Comparison of ENCODE assay signal across 12 mouse cellular contexts in the genomic region with DNA sequence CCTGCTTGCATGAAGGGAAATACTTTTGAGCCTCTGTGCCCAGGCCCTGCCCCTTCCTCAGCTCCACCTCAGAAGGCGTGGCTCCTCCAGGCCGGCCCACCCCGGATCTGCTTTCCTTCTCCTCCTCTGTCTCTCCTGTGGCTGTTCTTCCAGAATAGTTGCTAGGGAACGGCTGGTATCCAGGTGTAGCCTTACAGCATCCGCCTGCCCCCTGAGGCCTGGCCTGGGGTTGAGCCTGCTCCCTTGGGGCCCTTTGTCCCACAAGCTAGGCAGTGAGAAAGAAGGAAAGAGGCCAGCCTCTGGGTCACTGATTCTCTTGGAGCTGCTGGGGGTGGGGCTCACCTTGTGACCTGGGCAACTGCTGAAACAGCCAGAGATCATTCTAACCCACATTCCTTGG. TPM values are rescaled to one million over a fixed set of nuclear protein-coding genes. Genes with fewer than 3 reads are reported as not detected.
DNase-seq lines count a peak whose midpoint lies in the region; ATAC-seq lines count a peak whose summit lies in the region.
"Had no signal": no experiment of that assay in that cellular context is flagged by ENCODE, and none has a peak within 500 bp of the region (broad histone marks: within the 10 kb centered on the region; RNA-seq: fewer than 3 reads in every experiment).

No protein-coding gene starts in this region.

- H3K27ac ChIP-seq in hindbrain, embryonic 11.5 days (ENCODE audit: low read depth, low read length), result no peak overlapping the region
- H3K27ac ChIP-seq in hindbrain, embryonic 16.5 days (ENCODE audit: low read depth, low read length), result no peak overlapping the region
- no peak overlapping the region for H3K27ac ChIP-seq in intestine, embryonic 15.5 days
- H3K27ac ChIP-seq in limb, embryonic 11.5 days (replicated peaks; ENCODE audit: low read depth, low read length), result peak overlapping the region; percentile 52; the same call in 1 of the 2 replicates

- H3K9ac ChIP-seq in hindbrain, embryonic 11.5 days (ENCODE audit: low read depth, low read length), result no peak overlapping the region
- no peak overlapping the region for H3K9ac ChIP-seq in hindbrain, embryonic 16.5 days (ENCODE audit: low read depth, low read length)
- H3K9ac ChIP-seq in intestine, embryonic 15.5 days, result no peak overlapping the region
- 0 out of 2 replicates have a peak overlapping the region, but pooled peaks have one; percentile 27 for H3K9ac ChIP-seq in limb, embryonic 11.5 days (ENCODE audit: low read length)

- no peaks in the 10 kb centered on the region for H3K27me3 ChIP-seq in hindbrain, embryonic 11.5 days (ENCODE audit: control insufficient read depth, insufficient read depth, low read length)
- no peaks in the 10 kb centered on the region for H3K27me3 ChIP-seq in hindbrain, embryonic 16.5 days (replicated peaks; ENCODE audit: control insufficient read depth, insufficient read depth, low read length)
- no peaks in the 10 kb centered on the region for H3K27me3 ChIP-seq in intestine, embryonic 15.5 days (replicated peaks)
- no peaks in the 10 kb centered on the region for H3K27me3 ChIP-seq in limb, embryonic 11.5 days (ENCODE audit: control insufficient read depth, insufficient read depth, low read length)

- peak; percentile 25 for DNase-seq in hindbrain, embryonic 11.5 days (ENCODE audit: low spot score)
- peak; percentile 50 for DNase-seq in WW6 (ENCODE audit: low read depth, low spot score)
- peak; percentile 68 for DNase-seq in limb, embryonic 11.5 days (ENCODE audit: low spot score)
- no peak for DNase-seq in right cerebral cortex, postnatal 36 days (ENCODE audit: low spot score in 2 of 2)
- DNase-seq in adrenal gland, adult 2 months, result no peak
- no peak for DNase-seq in right cerebral cortex, postnatal 4 days
- DNase-seq: adrenal gland, adult 8-10 months; cerebellum, postnatal 10 days; heart, postnatal 14 days; lung, postnatal 14 days had no signal

- H3K9me3 ChIP-seq in hindbrain, embryonic 11.5 days (ENCODE audit: control insufficient read depth, low read length), result no peaks in the 10 kb centered on the region
- no peaks in the 10 kb centered on the region for H3K9me3 ChIP-seq in hindbrain, embryonic 16.5 days (ENCODE audit: control insufficient read depth, low read length)
- H3K9me3 ChIP-seq in intestine, embryonic 15.5 days, result no peaks in the 10 kb centered on the region
- peaks cover 3% of the 10 kb centered on the region; the same call in 1 of the 2 replicates for H3K9me3 ChIP-seq in limb, embryonic 11.5 days (ENCODE audit: control insufficient read depth, low read length)

- H3K4me1 ChIP-seq in hindbrain, embryonic 11.5 days (replicated peaks; ENCODE audit: control insufficient read depth, insufficient read depth, low read length), result no peaks in the 10 kb centered on the region
- peaks cover 6% of the 10 kb centered on the region for H3K4me1 ChIP-seq in hindbrain, embryonic 16.5 days (ENCODE audit: control insufficient read depth, insufficient read depth, low read depth, low read length)
- peaks cover 14% of the 10 kb centered on the region; the same call in 1 of the 2 replicates for H3K4me1 ChIP-seq in intestine, embryonic 15.5 days (replicated peaks)
- H3K4me1 ChIP-seq in limb, embryonic 11.5 days (ENCODE audit: control insufficient read depth, insufficient read depth, low read length), result peaks cover 16% of the 10 kb centered on the region

- 7% methylated on average over 5 of the region's 5 CpGs for WGBS in hindbrain, embryonic 11.5 days
- WGBS in hindbrain, embryonic 16.5 days, result 20% methylated on average over 5 of the region's 5 CpGs
- WGBS in intestine, embryonic 15.5 days, result 16% methylated on average over 5 of the region's 5 CpGs
- WGBS in limb, embryonic 11.5 days, result 27% methylated on average over 5 of the region's 5 CpGs

- no peak overlapping the region for H3K4me3 ChIP-seq in hindbrain, embryonic 11.5 days (ENCODE audit: low read depth, low read length)
- H3K4me3 ChIP-seq in hindbrain, embryonic 16.5 days (ENCODE audit: low read length), result no peak overlapping the region
- H3K4me3 ChIP-seq in intestine, embryonic 15.5 days (replicated peaks), result no peak overlapping the region
- no peak overlapping the region for H3K4me3 ChIP-seq in limb, embryonic 11.5 days (ENCODE audit: low read depth, low read length)

- no peaks in the 10 kb centered on the region for H3K36me3 ChIP-seq in hindbrain, embryonic 11.5 days (ENCODE audit: control insufficient read depth, insufficient read depth, low read length)
- H3K36me3 ChIP-seq in hindbrain, embryonic 16.5 days (ENCODE audit: control insufficient read depth, insufficient read depth, low read length), result no peaks in the 10 kb centered on the region
- no peaks in the 10 kb centered on the region for H3K36me3 ChIP-seq in intestine, embryonic 15.5 days
- no peaks in the 10 kb centered on the region for H3K36me3 ChIP-seq in limb, embryonic 11.5 days (ENCODE audit: control insufficient read depth, insufficient read depth, low read length)

- ATAC-seq in hindbrain, embryonic 11.5 days (ENCODE audit: low FRiP score), result peak; percentile 31
- ATAC-seq in hindbrain, embryonic 16.5 days, result no peak
- ATAC-seq in intestine, embryonic 15.5 days, result peak; percentile 39
- ATAC-seq in limb, embryonic 11.5 days (ENCODE audit: insufficient number of reproducible peaks, low FRiP score, low TSS enrichment, low read depth), result peak; percentile 68; the same call in 1 of the 2 replicates

- no peak overlapping the region for H3K4me2 ChIP-seq in hindbrain, embryonic 11.5 days (replicated peaks; ENCODE audit: low read depth, low read length)
- H3K4me2 ChIP-seq in hindbrain, embryonic 16.5 days (ENCODE audit: low read length), result no peak overlapping the region
- no peak overlapping the region for H3K4me2 ChIP-seq in intestine, embryonic 15.5 days (replicated peaks)
- H3K4me2 ChIP-seq in limb, embryonic 11.5 days (ENCODE audit: low read depth, severe bottlenecking), result no peak overlapping the region

RNA-seq across cellular contexts. Expression of a gene that starts 38.4 kb away (rescaled TPM):
- polyA plus RNA-seq in hindbrain, embryonic 11.5 days (2014; fragmentation: Nextera tagmentation; extraction: Ambion mirVana), result 51.0 and 54.4 TPM in 2 replicates
- 142 and 159 TPM in 2 replicates for polyA plus RNA-seq in hindbrain, embryonic 16.5 days (2015; fragmentation: Nextera tagmentation; extraction: Ambion mirVana)
- 13.1 and 13.7 TPM in 2 replicates for polyA plus RNA-seq in intestine, embryonic 15.5 days (2015; fragmentation: Nextera tagmentation; extraction: Ambion mirVana)
- 9.4 and 9.7 TPM in 2 replicates for polyA plus RNA-seq in limb, embryonic 11.5 days (2014; fragmentation: Nextera tagmentation; extraction: Ambion mirVana)
- total RNA-seq in adrenal gland, adult 2 months (2021), result 10 to 100 TPM; 24.0 to 25.4 TPM
- 9.6 and 12.4 TPM in 2 replicates for polyA plus RNA-seq in adrenal gland, adult 2 months (2012; rRNA removed)

Comparison
In these comparisons a context has a peak if more than half of its experiments do, and no peak if none do; other contexts are left out.
1. DNase-seq: peak in hindbrain, embryonic 11.5 days (single experiment), WW6 (single experiment) and limb, embryonic 11.5 days (single experiment); none in right cerebral cortex, postnatal 36 days (0 of 2), adrenal gland, adult 2 months (single experiment) and right cerebral cortex, postnatal 4 days (single experiment).